Mouse (Mus musculus): ENCODE results near the gene Tpst2.
A peak's percentile ranks its signal among the peaks of the same experiment; 100 is the strongest.

The Tpst2 gene

GRCm38 (mm10) chr5:112276267-112276873 is at the start of gene Tpst2:
Tpst2 (plus strand) TSS chr5:112276691.
- peak; percentile 100 for DNase-seq (ENCODE audit: low spot score in 2 of 2)

GRCm38 (mm10) chr5:112227354-112227753 is 49.1 kb upstream of the Tpst2 start:
- no peak for DNase-seq (ENCODE audit: low spot score in 2 of 2)

- DNase-seq (ENCODE audit: low spot score in 2 of 2): no peak
These were observed 48.6 kb upstream of the Tpst2 start for GRCm38 (mm10) chr5:112227898-112228239.

GRCm38 (mm10) chr5:112228240-112229076 is 48.0 kb upstream of the Tpst2 start:
- no peak for DNase-seq (ENCODE audit: low spot score in 2 of 2)

- DNase-seq (ENCODE audit: low spot score in 2 of 2): no peak
These were observed 40.7 kb upstream of the Tpst2 start for GRCm38 (mm10) chr5:112235806-112236205.

- no peak for DNase-seq (ENCODE audit: low spot score in 2 of 2)
These were observed 39.9 kb upstream of the Tpst2 start for GRCm38 (mm10) chr5:112236631-112237030.

GRCm38 (mm10) chr5:112237439-112237838 is 39.1 kb upstream of the Tpst2 start:
- no peak for DNase-seq (ENCODE audit: low spot score in 2 of 2)

- DNase-seq (ENCODE audit: low spot score in 2 of 2): no peak
These were observed 38.5 kb upstream of the Tpst2 start for GRCm38 (mm10) chr5:112237866-112238570.

- DNase-seq (ENCODE audit: low spot score in 2 of 2): no peak
These were observed 37.6 kb upstream of the Tpst2 start for GRCm38 (mm10) chr5:112238781-112239482.

- peak; percentile 76 to 85 for DNase-seq (ENCODE audit: low spot score in 2 of 2)
These were observed 35.7 kb upstream of the Tpst2 start for GRCm38 (mm10) chr5:112240761-112241160.

- DNase-seq (ENCODE audit: low spot score in 2 of 2): no peak
These were observed 34.6 kb upstream of the Tpst2 start for GRCm38 (mm10) chr5:112241849-112242248.

GRCm38 (mm10) chr5:112242361-112242778 is 34.1 kb upstream of the Tpst2 start:
- DNase-seq (ENCODE audit: low spot score in 2 of 2): peak; percentile 49 to 59

- DNase-seq (ENCODE audit: low spot score in 2 of 2): no peak
These were observed 33.5 kb upstream of the Tpst2 start for GRCm38 (mm10) chr5:112243041-112243440.

- no peak for DNase-seq (ENCODE audit: low spot score in 2 of 2)
These were observed 32.8 kb upstream of the Tpst2 start for GRCm38 (mm10) chr5:112243539-112244274.

GRCm38 (mm10) chr5:112244275-112244562 is 32.3 kb upstream of the Tpst2 start:
- no peak for DNase-seq (ENCODE audit: low spot score in 2 of 2)

GRCm38 (mm10) chr5:112244890-112245615 is 31.4 kb upstream of the Tpst2 start:
- DNase-seq (ENCODE audit: low spot score in 2 of 2): no peak

- no peak for DNase-seq (ENCODE audit: low spot score in 2 of 2)
These were observed 29.1 kb upstream of the Tpst2 start for GRCm38 (mm10) chr5:112247399-112247798.

GRCm38 (mm10) chr5:112249106-112249505 is 27.4 kb upstream of the Tpst2 start:
- DNase-seq (ENCODE audit: low spot score in 2 of 2): no peak

GRCm38 (mm10) chr5:112252400-112252799 is 24.1 kb upstream of the Tpst2 start, which contains the start of gene Cryba4:
Cryba4 (minus strand) TSS chr5:112252518.
- DNase-seq (ENCODE audit: low spot score in 2 of 2): no peak

GRCm38 (mm10) chr5:112253169-112253568 is 23.3 kb upstream of the Tpst2 start:
- no peak for DNase-seq (ENCODE audit: low spot score in 2 of 2)

All from natural killer cell, adult 2 months (primary cell).